Mouse (Mus musculus) cerebellum, adult 18-20 months (tissue): ENCODE data around the gene Rnf182.
A peak's percentile ranks its signal among the peaks of the same experiment; 100 is the strongest.

Source experiments
- DNase-seq, 2 experiments: peaks; one replicate each; pipeline ENCODE4 v3.0.0; 2021

Gene Rnf182

DNA sequence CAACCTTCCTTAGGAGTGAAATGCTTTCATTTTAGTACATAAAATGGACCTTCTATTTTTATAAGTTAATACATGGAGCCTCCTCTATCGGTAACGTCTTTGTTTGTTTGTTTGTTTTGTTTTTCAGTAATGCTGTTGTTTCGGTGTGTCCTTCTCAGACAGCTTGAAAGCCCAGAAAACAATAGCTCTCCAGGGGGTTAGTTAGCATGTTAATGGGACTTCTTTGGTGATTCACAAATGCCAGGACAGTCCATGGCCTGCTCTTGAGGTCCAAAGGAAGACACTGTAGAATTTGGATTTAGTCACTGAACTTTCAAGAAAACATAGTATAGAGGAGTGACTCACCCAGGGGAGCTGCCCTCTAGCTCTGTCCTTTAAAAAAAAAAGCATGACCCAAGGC lies 843 bp upstream of the Rnf182 start:
- DNase-seq = no peak

DNA sequence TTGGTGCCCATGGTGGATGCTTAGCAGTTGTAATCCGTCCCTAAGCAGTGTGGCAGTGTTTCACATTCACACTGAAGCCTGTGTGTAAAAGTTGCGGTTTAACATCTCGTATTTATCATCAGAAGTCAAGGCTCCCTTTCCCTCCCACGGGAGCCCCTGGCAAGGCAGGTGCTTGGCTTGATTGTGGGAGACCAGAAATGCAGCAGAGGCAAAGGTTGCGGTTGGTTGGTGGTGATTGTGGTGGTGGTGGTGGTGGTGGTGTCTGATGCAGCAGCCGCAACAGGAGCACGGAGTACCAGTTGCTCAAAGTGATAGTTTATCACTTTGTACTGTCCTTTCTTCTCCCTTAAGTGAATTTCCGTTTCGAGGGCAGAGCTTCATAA lies 325 bp upstream of the Rnf182 start:
- DNase-seq = no peak

DNA sequence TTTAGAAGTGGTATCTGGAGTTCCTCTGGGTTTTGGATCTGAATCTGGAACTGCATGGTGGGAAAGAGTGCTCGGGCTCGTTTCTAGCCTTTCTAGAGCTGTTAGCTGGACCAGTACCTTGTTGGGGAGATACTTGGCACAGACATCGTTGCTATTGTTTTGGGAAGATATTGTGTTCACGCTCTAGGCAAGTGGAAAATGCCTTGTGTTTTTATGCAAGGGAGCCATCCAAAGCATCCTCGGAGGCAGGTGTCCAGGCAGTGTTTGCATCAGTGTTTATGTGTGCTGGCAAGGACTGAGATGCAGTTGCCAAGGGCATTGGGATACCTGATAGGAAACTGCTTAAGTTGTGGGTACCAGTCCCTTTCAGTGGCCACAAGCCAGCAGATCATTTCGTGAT lies 1.0 kb downstream of the Rnf182 start:
- peak; percentile 75 to 77 for DNase-seq

DNA sequence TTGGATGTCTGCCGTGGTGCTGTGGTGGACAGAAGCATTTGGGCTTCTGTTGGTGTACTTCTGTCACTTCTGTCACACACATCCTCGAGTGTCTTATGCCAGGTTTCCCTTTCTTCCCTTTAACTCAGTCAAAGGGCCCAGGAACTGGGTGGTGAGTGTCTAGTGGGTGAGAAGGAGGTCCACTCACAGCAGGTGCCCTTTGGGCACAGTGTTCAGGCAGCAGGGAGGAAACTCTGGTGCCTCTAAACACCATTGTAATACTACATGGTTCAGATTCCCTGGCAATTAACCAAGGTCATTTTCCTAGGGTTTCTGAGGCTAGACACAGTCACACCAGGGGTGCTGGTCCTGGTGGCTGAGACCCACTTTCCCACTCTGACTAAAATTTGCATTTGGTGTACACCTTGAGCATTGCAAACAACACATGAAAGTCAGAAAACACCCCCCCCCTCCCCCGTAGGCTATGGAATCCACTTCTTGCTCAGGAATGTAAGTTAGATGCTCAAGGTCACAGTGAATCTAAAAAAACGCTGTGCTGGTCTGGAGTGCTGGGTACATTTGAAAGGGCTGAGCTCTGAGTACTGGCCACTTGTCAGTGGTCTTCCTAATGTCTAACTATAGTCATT lies 4.2 kb downstream of the Rnf182 start:
- DNase-seq = peak in 1 of 2 experiments; percentile 30

DNA sequence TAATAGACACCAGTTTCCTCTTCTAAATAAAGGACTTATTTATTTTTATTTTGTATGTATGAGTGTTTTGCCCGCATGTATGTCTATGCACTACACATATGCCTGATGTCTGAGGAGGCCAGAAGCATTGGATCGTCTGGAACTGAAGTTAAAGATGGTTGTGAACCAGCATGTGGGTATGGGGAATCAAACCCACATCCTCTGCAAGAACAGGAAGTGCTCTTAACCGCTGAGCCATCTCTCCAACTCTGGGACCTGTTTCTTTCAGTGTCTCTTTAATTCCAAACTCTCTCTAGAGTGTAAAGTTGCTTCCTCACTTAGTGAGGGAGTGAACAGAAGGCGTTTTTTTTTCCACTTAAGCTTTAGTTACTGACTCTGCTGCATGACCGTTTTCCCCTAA lies 12.4 kb downstream of the Rnf182 start:
- no peak for DNase-seq

DNA sequence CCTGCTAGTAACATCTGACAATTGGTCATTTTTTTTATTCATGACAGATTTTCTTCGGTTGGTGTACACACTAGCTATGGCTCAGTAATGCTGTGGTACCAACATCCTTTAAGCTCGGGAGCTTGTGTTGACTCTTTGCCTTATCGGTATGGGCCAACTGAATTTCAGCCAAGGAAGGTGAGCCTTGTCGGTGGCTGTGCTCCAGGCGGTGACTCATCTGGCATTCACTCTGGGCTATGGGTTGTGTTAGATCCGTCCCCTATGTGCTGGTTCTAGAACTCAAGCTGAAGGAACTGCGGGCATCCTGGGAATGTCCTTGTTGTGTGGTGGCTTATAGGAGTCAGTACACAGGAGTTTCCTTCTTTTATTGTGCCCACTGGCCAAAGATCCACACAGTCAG lies 14.3 kb downstream of the Rnf182 start:
- peak; percentile 94 to 95 for DNase-seq

DNA sequence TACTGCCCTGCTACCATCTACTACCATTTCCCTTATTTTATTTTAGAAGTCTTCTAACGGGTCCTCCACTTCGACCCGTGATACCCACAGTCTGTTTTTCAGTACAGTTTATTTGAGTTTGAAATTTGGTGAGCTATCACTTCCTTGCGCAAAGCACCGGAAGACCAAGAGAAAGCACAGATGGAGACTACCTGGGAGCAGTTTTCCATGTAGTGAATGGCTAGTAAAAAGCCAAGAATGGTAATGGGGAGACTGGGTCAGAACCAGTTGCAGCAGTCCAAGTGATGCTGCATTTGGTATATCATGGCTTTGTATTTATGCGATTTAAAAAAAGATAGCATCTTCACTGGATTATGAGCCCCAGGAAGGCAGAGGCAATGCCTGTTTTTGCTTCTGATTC lies 15.8 kb downstream of the Rnf182 start:
- peak; percentile 58 to 59 for DNase-seq

DNA sequence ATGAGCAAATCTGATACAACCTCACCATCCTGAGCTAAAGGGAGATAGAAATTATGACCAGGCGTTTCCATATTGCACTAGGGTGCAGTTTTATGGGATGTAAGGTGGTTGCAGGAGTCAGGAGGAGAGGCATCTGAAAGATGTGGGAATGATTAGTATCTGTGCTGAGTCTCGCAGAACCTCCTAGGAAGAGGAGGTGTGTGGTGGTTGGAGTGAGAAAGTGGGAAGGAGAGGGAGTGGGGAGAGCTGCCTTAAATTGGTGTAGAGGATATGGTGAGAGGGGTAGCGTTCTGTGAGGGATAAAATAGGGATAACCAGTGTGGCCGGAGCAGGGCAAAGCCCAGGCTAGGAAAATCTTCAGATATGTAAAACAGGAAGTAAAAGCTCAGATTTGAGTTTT lies 17.5 kb downstream of the Rnf182 start:
- no peak for DNase-seq

DNA sequence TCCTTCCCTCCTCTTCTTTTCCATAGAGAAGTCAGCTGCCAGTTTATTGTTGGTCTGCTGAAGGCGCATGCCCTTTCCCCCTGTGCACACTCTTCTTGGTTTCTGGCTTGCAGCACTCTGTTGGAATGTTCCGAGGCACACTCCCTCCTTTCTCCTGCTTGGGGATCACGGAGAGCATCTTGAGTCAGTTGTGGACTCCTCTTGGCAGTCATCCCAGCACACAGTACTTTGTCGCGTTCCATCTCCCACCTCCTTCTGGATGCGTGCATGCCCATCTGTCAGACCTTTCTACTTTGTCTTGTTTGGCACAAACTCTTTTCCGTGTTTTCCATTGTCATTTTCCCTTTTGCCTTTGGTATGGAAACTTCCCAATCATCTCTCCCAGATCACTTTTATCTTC lies 22.2 kb downstream of the Rnf182 start:
- peak; percentile 60 to 66 for DNase-seq

DNA sequence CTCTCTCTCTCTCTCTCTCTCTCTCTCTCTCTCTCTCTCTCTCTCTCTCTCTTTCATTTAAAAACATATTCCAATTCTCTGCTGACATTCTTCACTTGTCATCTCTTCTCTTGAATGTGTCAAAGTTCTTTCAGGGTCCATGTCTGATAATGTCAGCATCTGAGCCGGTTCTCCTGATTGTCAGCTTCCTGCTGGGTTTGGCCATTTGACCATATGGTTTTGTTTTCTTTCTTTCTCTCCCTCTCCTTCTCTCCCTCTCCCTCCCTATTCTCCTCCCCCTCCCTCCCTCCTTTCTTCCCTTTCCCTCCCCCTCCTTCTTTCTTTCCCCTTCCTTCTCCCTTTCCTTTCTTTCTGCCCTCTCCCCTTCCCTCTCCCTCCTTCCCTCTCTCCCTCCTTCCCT lies 29.5 kb downstream of the Rnf182 start:
- peak; percentile 57 to 67 for DNase-seq

DNA sequence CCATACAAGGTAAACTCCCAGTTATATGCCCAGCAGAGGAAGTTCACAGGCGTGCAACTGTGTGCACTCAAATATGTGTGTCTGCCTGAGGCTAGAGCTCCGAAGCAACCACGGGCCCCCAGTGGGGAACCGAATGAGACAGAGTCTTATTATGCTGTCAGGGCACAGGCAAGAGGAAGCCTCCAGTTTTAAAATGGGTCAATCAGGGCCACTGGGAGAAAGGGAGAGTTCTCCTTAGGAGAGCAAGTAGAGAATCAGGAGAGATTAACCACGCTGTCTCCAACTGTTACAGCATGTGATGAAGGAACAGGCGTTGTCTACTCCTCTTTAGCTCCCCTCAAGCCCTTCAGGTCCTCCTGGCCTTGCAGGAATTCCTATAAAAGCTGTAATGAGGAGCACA lies 33.0 kb downstream of the Rnf182 start:
- DNase-seq = peak in 1 of 2 experiments; percentile 45

DNA sequence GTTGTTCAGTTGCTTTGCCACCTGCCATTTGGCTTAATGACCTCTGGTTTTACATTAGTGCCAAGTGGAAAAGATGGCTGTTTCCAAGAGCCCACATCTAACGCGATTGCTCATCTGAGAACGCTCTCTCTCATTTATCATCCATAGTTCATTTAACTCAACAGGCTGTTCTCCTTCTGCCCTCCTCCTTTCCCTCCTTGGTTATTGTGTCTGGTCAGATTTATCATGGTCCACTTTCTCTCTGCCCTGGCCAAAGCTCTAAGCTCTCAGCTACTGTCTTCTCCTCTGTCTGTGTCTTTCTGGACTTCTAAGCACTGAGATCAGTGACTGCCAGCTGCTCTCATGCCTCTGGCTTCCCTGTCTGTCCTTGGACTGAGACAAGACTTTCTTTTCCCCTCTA lies 35.8 kb downstream of the Rnf182 start:
- DNase-seq = peak in 1 of 2 experiments; percentile 16

DNA sequence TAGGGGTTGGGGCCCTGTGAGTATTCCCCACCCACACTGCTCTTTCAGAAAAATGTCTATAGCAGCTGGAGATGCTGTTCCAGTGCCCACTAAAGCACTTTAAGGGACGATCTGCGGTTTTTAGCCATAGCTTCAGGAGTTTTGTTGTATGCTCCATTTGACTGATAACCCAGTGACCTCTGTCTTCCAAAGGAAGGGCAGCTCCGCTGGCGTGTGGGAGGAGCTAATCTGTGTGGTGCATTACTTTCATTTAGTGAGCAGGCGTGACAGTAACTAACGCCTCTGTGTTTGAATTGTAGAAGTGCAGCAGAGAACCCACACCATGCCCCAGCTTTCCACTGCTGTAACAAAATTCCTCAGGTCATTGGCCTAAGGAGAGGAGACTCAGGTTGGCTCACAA lies 38.6 kb downstream of the Rnf182 start:
- no peak for DNase-seq

DNA sequence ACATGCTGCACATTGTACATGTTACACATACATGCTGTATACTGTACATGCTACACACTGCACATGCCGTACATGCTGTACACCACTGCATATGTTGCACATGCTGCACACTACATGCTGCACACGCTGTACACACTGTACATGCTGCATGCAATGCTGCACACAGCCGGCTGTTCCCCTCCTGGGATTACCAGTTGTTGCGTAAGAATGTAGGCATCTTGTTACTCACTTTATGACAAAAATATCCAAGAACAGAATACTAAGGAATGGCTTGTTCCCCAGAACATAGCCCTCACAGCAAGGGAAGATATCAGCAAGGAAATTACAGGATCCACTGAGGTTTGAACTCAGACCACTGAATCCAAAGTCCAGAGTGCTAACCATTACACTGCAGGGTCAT lies 47.7 kb downstream of the Rnf182 start:
- DNase-seq = no peak

DNA sequence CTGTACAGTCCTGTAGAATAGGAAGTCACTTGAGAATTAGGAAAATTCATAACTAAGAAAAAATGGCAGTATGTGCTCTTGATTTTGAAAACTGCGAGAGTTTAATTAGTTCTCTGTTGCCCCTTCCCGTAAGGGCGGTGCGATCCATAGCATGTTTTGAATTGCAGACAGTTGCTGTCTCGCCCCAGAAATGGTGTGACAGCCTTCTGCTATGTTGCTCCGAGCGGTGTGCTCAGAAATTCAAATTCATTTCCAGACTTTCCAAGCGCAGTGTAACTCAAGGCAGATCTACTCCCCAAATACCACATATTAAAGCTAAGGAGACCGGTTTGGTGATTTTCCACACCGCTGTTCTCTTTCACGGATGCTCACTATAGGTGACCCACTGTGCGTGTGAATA lies 50.6 kb downstream of the Rnf182 start:
- no peak for DNase-seq

DNA sequence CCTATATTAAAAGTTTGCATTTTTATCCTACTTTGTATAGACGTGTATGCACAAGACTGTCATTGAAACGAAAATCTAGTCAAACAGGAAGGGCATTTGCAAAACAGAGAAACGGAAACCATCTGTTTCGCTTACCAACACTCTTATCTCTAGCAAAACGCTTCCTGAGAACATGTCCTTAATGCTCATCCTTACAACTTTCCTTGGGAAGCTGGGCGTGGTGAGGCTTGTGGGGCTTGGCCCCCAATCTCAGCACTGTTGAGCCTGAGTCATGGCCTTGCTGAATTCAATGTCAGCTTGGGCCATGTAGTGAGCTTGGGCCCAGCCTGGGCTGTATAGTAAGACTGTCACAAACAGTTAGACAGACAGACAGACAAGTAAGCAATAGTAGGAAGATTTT lies 51.4 kb downstream of the Rnf182 start:
- no peak for DNase-seq

DNA sequence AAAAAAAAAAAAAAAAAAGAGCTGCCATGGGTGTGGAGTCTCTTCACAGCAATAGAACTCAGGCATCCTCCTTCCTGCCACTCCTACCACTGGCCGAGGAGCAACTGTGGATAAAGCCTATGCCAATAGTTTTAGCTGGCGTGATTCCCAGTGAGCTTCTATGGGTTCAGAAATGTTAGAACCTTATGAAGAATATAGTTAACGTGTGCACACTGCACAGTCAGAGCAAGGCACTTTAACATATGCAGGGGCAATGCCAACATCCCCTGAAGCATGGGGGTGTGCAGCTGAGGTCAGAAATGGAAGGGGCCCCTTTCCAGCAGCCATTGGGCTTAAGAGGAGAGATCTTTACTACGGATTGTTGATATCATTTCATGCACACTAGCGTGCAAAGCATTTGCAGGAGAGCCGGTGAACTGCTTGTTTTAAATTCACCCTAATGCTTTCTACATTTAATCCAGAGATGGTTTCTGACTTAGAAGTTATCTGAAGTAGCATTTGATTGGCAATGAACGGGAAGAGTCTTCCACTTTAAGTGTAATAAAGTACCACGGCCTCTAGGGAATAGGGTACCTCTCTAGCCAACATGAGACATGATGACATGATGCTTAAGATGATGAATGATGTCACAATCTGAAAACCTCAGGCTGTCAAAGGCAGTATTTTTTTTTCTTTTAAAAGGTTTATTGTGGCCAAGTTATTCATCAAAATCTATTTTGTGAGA lies 61.8 kb downstream of the Rnf182 start:
- DNase-seq = no peak

DNA sequence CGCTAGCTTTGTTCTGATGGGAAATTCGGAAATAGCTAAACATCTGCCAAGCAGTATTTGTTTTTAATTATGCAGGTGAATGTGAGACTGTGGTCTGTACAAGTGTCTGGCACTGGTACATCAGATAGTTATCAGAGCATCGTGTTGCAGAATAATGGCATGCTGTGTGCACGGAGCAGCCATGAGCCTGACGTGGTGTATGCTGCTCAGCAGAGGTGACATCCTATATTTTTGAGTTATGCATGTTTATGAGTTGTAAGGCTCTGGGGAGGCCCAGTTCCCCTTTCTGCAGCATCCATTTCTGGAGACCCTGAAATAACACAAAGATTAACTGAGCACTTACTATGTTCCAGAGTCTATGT lies 62.4 kb downstream of the Rnf182 start:
- no peak for DNase-seq

DNA sequence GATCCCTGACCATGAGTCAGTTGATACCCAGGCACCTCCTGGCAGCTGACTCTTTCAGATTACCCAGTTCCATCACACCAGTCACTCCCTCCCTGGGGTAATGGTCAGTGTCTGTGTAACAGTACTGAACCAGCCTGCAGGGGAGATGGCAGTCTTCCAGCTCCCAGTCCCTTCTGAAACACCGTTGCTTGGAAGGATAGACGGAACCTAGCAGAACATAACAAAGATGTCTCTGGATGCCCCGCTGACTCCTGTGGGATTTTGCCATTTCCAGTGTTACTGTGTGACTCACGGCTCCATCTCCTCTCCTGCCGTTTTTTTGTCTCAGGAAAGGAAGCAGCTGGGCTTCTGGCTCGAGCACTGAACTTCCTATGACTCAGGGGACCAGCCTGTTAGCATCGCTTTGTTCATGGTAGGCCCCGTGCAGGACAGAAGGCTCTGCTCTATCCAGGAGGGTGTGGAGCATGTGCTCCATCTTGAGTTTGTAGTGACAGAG lies 69.0 kb downstream of the Rnf182 start:
- DNase-seq = peak; percentile 84 to 86

DNA sequence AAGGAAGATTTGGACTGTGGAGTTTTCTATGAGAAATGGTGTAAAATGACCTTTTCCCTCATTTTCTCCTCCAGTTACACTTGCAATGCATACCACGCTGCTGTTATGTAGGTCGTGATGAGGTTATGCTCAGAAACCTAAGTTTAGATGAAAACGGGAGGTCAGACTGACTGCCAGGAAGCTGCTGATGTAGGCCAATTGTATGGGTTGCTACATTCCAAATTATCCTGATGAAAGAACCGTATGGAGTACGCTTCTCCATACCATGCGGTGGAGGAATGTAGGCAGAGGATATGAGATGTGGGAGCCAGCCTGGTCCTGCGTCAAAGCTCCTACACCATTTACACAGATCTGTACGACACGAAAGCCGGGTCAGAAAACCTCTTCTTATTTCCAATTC lies 72.6 kb downstream of the Rnf182 start:
- no peak for DNase-seq

DNA sequence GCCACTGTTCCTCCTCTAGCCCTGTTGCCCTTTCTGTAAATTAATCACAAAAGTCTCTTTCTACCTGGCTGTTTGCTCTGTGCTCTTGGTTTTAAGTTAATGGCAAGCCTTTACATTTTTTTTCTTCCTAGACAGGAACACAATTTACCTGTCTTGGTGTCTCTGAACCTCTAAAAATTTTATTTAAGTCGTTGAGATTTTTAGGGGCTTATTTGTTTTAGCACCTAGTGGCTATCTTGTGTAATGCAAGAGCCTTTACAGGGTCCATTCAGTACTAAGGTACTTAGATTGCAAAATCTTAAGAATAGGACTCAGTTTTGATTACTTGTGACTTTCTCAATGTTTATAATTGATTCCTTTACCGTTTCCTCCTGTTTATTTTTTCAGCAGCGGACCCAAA lies 76.2 kb downstream of the Rnf182 start:
- DNase-seq = no peak

DNA sequence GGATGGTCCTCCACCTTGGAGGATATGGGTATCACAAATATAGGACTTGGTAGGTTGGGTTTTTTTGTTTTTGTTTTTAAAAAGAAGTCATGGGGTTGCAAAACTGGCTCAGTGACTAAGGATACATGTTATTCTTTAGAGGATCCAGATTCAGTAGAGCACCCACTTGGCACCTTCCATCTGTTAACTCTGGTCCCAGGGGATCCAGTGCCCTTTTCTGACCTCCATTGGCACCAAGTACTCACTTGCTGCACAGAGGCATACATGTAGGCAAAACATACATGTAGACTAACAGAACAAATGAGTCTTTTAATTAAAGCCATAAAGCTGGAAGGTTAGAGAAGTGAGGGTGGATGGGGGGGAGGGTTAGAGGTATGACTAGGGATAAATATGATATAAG lies 80.0 kb downstream of the Rnf182 start:
- no peak for DNase-seq

DNA sequence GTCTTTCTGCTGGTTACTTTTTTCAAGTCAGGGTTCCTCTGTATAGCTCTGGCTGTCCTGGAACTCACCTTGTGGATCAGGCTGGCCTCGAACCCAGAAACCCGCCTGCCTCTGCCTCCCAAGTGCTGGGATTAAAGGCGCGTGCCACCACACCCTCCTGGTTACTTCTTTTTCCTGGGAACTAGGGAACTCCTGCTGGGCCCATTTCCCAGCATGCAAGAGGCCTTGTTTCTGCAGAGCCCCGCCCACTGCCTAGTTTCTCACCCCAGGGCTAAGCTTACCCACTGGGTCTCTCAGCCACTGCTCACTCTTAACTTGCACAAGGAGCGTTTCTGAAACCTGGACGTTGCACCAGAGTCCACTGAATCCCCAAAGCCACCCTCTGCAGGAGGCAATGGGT lies 80.5 kb downstream of the Rnf182 start:
- DNase-seq = no peak

DNA sequence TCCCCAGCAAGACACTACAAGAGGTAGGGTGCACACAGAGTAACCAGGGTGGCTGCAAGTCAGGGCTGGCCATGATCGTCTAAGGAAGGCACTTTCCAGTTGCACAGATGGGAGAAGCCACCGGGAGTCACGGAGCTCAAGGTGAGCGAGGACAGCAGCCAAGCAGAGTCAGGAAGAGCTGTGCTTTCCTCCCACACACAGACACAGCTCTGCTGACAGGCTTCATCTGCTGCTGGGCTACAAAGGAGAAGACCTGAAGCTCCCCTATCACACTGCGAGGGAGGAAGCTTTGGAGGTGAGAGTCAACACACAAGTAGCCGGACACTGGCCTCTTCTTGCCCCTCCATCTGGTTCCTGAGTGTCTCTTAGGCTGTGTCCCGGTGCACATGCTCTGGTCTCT lies 83.0 kb downstream of the Rnf182 start:
- peak; percentile 81 to 90 for DNase-seq

DNA sequence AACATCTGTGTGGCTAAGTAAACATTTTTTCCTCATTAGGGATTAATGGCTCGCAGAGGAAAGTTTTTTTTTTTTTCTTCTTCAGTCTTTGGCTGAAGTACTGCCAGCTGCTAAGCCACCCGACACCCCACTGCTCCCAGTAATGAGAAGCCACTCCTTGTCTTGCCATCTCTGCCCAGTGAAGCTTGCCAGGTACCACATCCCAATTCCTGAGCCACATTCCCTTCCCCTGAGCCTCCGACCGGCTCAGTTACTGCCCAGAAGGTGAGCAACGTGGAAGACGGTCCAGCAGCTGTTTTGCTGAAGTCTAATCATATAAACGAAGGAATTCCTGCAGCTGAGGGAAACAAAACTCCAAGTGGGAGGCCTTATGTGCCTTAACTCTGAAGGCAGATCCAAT lies 88.0 kb downstream of the Rnf182 start:
- no peak for DNase-seq
